Mouse (Mus musculus): Measurements from ENCODE around the gene Lama2.

Gene Lama2

DNA sequence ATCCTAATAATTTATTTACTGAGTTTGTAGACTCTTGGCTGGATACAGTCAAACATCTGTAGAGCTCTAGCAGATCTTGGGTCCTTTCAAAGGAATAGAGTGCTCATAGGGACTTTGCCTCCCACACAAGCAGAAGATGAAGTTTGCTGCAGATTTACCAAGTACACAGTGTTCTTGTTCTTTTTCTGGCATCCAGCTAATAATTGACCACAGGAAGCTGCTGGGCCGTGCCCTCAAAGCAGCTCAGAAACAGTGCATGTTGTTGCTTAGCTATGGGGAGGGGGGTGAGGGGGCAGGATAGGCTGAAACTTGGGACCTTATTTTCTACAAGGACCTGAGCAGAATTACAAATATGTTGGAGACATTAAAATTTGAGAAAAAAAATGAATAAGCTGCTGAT, 232.0 kb downstream of the Lama2 start:
- no peak for DNase-seq (ENCODE audit: extremely low spot score, low read depth, low spot score)

DNA sequence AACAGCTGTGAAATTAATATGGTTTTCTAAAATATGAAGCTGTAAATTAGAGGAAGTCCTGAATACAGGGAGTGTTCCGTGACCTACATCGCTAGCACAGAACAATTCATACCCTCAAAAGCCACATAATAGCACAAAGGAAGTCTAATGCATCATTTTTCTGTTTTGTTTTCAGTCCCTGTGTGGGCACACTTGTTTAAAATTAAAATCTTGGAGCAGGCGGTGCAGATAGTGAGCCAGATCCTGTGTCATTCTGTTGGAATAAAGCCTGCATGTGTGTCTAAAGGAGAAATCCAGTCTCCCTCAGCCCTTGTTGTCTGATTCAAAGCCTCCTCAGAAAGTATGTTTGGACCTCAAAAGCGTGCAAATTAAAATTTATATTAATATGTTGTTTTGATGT, 234.9 kb downstream of the Lama2 start:
- no peak for DNase-seq (ENCODE audit: extremely low spot score, low read depth, low spot score)

DNA sequence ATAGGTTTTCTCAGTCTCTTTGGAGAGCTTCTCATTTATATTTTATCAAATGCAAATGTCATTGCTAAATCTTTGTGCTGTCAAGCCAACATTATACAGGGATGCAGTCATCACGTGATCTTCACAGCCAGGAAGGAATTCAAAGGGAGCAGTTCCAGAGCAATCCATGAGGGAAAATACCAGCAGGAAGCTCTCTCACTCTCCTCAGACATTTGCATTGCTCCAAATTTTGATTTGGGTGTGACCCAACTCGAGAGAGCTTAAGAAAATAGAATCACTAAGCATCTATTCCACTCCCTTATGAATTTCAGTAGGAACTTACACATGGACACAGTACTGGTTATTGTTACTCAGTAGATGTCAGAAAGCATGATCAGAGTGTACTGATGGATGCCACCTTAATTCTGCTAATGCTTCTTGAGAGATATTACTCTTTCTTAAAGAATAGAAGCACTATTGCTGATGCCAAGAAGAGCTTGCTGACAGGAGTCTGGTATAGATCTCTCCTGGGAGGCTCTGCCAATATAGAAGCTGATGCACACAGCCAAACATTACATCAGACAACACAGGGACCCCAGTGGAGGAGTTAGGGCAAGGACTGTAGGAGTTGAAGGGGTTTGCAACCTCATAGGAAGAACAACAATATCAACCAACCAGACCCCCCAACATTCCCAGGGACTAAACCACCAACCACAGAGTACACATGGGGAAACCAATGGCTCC, 236.5 kb downstream of the Lama2 start:
- no peak for DNase-seq (ENCODE audit: extremely low spot score, low read depth, low spot score)

DNA sequence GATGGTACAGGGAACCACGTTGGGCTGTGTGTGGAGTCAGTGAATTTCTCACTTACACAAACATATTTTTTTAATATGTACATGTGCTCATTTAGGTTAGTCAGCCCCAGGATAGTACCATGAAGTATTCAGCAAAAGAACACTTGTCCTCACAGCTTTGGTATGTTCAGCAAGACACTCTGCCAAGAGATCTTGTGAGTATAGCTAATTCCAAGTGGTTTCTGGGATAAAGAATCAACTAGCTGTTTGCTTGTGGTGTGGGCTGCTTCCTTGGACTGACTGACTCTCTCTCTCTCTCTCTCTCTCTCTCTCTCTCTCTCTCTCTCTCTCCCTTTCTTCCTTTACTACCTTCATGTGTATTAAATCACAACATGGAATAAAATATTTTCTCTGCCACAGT, 241.3 kb downstream of the Lama2 start:
- no peak for DNase-seq (ENCODE audit: extremely low spot score, low read depth, low spot score)

DNA sequence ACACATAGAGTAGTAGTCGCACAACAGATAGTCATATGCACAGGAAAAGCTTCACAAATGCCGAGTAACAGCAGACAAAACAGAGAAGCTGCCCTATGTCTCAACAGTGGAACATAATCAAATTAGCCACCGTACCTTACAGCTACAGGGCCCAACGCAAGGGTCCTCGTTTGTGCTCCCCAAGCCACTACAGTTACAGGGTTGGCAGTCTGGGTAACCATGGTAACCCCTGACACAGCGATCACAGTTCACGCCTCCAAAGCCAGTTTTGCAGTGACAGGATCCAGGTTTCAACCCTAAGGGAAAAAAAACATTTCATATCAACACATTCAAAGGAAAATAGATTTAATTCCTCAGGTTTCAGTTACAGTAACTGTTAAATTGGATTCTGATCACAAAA, 275.3 kb downstream of the Lama2 start:
- DNase-seq (ENCODE audit: extremely low spot score, low read depth, low spot score): no peak

DNA sequence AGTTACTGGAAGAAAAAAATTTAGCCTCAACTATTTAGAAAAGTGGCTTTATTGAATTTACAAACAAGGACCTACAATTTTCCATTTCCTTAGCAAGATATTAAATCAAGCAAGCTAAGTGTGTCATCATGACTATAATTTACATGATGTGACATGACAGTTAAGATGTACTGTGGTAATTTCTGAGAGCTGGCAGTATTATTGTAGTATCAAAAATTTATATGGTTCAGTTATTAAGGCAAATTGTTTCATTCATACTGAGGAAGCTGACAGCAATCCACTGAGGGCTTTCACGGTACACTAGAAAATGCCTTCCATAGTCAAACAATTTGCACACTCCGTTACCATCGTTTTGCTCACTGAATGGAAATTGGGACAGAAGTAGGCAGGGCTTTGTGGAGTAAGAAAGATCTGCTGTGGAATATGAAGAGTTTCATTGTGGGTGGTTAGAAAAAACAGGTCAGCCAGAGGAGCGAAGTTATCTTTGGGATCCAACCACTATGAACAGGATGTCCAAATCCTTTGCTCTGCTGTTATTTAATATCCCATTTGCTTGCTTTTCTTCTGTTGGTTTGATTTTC, 297.1 kb downstream of the Lama2 start:
- no peak for DNase-seq (ENCODE audit: extremely low spot score, low read depth, low spot score)

DNA sequence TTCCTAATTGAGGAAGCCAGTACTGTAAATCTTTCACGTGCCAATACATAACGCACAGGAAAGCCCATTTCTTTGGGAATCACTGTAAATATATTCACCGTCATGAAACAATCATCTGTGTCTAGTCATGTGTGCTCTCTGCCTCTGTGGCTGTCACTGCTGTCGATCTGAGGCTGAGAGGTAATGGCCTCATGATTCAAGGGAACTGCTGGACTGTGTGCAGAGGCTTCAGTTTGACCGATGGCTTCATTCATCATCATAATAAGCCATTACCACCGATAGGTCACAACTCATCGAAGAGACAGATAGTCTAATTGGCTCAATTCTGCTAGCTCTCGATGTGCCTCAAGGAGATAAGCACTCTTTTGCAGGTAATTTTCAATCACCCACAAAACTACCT, 312.1 kb downstream of the Lama2 start:
- no peak for DNase-seq (ENCODE audit: extremely low spot score, low read depth, low spot score)

DNA sequence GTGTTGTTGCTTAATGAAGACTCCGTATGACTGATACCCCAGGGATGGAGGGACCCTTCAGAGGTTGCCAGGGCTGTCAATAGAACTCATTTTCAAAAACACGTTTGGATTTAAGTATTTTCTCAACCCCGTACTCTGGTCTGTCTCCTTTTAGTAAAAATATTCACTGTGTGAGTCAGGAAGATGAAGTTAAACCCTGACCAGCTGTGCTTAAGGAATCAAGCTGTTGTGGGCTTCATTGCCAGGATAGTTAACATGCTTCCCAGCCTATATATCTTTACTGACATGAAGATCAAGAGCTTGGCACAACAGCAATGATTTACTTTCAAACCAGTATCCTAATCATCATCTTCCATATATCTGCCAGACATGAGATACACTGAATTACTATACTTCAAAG, 314.3 kb downstream of the Lama2 start:
- DNase-seq (ENCODE audit: extremely low spot score, low read depth, low spot score): no peak

DNA sequence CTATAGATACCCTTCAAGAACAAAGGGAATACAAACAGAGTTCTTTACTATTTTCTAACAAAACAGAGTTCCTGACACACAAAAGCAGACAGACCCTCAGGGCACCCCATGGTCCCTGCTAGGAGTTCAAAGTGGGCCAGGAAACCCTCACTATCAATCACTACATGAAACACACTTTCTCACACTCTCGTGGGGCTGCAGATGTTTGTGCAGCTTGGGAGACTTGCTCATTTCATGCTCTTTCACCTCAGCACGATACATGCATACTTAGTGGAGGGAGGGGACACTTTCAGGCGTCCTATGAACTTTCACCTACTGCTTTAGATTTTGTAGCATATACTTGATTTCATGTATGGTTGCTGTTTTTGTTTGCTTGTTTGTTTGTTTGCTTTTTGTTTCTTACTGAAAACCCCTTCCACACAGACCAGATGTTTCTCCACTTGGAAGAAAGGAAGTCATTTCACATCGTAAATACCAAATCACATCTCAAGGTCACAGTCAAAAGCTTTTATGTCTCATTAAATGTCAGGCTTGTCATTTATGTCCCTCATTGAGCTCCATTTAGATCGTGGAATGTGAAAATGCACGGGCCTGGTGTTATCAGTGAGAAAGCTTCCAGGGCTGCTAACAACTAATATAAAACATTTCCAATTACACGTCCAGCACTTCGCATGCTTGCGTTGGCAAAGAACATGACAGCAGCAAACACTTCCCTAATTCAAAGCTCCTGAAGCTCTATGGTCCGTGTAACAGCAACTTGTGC, 334.3 kb downstream of the Lama2 start:
- DNase-seq (ENCODE audit: extremely low spot score, low read depth, low spot score): peak; percentile 73

DNA sequence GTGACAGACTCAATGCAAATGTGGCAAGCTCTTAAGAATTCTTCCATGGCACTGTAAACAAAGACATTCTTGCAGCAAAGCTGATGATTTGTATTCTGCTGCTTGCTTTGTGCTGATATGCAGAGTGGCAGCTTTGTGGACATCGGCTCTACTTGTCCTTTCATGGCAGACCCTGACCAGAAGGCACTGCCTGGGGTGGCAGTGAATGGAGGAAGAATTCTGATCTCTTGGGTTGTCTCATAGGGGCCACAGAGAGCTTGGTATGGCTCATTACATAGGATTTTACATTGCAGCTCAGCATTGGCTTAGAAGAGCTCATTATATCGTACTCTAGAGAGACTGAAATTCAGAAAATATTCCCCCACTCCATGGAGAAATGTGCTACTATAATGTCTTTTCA, 352.1 kb downstream of the Lama2 start:
- DNase-seq (ENCODE audit: extremely low spot score, low read depth, low spot score): no peak

DNA sequence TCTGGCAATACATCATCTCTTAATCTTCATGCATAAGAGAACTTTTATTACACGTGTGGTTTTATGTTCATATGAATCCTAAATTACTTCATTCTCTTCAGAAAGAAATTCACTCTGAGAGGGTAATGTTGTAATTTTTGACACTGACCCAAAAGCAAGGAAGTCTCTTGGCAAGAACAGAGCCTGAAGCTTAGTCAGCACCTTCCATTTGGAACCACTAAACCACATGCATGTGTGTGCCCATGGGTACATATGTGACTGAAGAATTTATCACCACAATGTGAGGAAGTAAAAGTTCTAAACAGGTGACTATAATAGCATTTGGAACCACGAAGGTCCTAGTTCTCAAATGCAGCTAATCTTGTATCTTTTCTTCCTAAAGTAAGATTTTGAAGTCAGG, 353.7 kb downstream of the Lama2 start:
- no peak for DNase-seq (ENCODE audit: extremely low spot score, low read depth, low spot score)

DNA sequence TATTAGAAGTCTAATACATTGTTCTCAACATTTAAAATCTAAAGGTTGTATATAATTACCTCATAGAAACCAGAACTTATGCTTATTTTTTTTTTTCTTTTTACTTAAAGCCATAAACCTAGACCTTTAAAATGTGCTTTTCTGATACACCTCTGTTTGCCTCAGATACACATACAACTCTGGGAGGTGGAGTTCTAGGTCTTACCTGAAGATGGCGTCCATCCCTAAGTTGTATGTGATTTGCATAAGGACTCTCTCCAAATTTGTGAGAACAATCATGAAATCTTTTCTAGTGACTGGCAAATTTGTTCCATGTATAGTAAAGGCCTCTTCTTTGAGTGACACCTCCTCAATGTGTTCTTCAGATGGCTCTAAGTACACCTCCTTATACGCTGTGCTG, 354.8 kb downstream of the Lama2 start:
- no peak for DNase-seq (ENCODE audit: extremely low spot score, low read depth, low spot score)

DNA sequence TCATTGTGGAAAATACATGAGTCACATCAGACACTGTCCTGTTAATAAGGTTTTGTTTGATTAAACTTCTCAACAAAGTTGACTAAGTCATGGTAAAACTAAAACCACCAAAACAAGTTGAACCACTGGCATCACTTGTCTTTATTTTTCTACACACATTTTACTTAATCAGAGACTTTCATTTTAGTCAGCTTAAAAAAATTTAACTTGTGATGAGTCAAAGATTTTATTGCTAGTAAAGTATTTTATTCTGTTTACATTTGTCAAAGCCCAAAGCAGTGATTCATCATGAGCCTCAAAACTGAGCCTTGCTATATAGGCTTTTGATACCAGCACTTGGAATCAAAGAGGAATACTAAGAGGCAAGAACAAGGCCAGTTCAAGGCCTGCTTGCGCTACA, 369.8 kb downstream of the Lama2 start:
- no peak for DNase-seq (ENCODE audit: extremely low spot score, low read depth, low spot score)

DNA sequence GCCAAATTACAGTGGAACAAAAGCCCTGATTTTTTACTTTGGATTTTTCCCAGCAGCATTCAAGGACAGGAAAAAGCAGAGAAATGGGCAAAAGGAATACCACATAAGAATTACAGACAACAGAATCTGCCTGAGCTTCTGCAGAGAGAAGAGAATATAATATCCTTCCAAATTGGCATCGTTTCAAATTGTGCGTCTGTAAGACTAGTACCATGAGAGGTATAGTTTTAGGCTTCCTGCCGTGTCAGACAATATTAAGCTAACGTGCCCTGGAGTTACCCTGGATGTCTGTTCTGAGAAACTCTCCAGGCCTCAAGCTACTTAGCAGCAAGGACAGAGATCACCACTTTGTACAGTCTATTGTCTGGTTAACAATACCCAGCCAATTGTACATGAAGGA, 384.8 kb downstream of the Lama2 start:
- DNase-seq (ENCODE audit: extremely low spot score, low read depth, low spot score): no peak

DNA sequence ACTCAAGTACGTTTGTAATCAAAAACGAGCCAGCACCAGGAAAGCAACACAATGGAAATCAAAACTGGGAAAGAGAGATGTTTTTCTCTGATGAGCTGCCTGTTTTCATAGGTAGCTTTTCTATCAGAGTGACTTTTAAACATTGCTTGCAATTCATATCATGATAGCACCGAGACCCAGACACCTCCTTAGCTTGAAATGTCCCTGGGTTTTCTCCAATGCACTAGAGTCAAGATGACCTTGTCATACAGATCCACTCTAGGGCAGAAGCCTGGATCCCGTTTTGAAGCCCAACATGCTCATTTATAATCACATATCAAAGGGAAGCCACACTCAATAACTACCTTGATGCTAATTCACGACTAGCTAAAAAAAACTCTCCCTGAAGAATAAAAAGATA, 386.0 kb downstream of the Lama2 start:
- no peak for DNase-seq (ENCODE audit: extremely low spot score, low read depth, low spot score)

DNA sequence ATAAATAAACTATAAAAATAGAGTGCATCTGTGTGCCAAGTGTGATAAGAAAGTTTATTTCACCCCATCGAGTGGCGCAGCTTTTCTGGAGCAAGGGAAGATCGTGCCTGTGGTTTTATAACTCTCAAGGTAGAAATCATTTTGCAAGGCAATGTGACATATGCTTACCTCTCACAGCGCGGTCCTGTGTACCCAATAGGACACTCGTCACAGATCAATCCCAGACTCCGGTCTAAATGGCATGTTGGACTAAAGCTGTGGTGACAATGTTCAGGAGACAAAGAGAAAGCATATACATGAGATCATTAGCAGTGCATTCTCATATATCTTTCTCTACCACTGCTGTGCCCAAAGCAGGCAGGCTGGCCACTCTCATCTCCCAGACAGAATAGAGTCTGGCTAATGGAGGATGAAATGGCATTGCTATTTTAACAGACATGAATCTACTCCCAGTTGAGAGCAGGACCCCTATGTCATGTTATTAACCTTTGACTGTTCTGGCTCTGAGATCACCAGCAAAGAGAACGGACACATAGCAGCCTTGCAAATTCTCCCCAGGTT, 395.7 kb downstream of the Lama2 start:
- no peak for DNase-seq (ENCODE audit: extremely low spot score, low read depth, low spot score)

DNA sequence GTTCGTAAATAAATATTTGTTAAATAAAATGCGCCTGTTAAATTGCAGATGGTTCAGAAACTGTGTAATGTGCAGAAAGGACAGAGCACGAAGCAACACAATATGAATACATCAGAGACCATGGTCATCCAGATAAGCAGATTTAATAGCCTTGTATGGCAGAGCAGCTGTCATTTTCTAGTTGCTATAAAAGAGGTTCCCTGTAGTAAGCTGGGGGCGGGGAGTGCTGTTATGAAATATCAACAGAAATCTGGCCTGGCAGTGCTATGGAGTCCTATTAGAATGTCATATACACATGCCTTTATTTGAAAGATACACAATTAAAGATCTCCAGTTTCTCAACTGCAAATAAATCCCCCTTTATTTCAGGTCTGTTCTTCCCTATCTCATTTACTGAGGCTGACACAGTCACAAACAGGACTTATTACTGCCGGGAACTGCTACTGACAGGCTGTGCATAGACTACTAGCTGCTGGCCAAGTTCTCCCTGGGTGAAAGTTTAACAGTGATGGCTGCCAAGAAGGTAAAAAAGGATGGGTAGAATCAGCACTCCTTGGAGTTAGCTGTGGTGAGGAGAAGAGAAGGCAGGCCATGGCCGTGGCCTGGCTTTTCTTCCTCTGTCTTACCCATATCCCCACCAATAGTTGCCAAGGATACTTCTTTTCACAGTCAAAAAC, 396.8 kb downstream of the Lama2 start:
- DNase-seq (ENCODE audit: extremely low spot score, low read depth, low spot score): no peak

DNA sequence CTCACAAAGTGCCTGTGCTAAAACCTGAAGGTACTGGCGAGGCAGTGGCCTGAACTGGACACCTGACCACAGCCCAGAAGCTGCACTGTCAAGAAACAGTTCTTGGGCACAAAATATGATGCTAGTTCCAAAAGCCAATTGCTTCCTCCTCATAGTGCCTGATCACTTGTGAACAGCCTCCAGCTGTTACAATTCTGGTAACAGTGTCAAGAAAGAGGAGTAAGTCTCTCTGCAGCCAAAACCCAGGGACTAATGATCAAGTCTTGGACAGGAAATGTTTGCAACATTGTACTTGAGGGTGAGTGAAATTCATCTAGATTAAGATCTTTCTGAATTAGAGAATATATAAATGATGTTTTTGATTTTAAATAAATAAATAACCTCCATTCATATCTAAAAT, 399.9 kb downstream of the Lama2 start:
- DNase-seq (ENCODE audit: extremely low spot score, low read depth, low spot score): no peak

DNA sequence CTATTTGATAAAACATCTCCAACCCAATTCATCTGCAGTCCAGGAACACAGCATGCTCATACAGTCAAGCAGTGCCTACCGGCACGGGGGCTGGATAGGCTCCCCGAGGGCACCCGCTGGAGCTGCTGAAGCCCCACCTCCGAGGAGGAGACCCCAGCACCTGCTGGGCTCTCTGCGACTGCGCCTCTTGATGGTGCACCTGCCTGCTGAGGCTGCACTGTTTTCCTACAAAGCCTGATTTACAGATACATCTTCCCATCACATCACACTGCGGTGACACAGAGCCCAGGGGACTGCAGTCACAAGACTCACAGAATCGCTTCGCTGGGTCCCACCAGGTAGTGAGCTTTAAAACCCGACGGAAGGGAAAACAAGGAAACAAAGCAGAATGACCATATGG, 412.2 kb downstream of the Lama2 start:
- no peak for DNase-seq (ENCODE audit: extremely low spot score, low read depth, low spot score)

DNA sequence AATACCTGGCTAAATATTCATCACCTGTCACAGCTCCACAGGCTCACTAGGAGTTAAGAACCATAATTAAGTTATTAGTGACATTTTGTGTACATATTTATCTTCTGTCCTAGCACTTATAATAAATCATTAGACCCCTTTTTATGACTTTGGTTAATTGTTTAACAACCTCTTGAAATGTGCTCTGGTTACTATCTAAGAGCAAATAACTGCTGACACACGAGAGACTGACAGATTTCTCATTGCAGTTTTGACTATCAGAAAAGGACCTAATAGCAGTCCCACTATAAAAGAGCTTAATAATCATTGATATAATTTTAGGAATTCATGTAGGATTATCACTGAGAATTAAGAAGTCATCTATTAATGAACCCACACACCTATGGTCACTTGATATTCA, 421.1 kb downstream of the Lama2 start:
- no peak for DNase-seq (ENCODE audit: extremely low spot score, low read depth, low spot score)

Data from hindlimb bud, embryonic 11.5 days (tissue).